Mouse (Mus musculus): ENCODE data around the gene Dolk. TPM values are rescaled to one million over a fixed set of nuclear protein-coding genes. Genes with fewer than 3 reads are reported as not detected.

The Dolk gene
- polyA plus RNA-seq, 1 experiment from 2014 or later = 23.9 TPM

- H3K27ac ChIP-seq (replicated peaks) = no peak overlapping the region
- no peaks in the 10 kb centered on the region for H3K27me3 ChIP-seq (replicated peaks; ENCODE audit: low read depth, poor library complexity, severe bottlenecking)
- WGBS = 83% methylated on average over 3 of the region's 3 CpGs
- H3K9me3 ChIP-seq = no peaks in the 10 kb centered on the region
- H3K4me1 ChIP-seq = no peaks in the 10 kb centered on the region
- peaks cover 89% of the 10 kb centered on the region for H3K36me3 ChIP-seq (replicated peaks)
- no peak overlapping the region for H3K4me3 ChIP-seq
- no peak for DNase-seq (ENCODE audit: low spot score)
Measured at GRCm38 (mm10) chr2:30299525-30299924, 13.4 kb upstream of the Dolk start.

DNA sequence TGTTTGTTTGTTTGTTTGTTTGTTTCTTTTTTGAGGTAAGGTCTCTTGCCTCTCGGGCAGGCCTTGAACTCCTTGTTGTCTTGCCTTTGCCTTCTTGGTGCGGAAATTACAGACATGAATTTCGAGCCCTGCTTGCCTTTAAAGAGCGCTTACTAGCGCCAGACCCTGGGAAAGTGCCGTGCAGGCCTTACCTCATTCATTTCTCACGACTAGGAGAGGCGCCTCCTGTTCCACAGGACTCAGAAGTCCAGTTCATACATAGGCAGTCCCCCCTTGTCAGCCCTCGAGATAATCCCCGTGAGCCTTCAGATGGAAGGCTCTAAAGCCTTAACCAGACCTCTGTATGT lies 866 bp upstream of the Dolk start:
- Histone ChIP-seq H3K36me3 (replicated peaks) (peaks cover 48% of the 10 kb centered on the region), H3K4me3 (peak overlapping the region; percentile 86), H3K27me3 (replicated peaks; ENCODE audit: low read depth, poor library complexity, severe bottlenecking) (no peaks in the 10 kb centered on the region), H3K9me3 (no peaks in the 10 kb centered on the region), H3K4me1 (peaks cover 23% of the 10 kb centered on the region), H3K27ac (replicated peaks) (peak overlapping the region; percentile 89)
- WGBS = under 1% methylated on average over 10 of the region's 10 CpGs
- DNase-seq (ENCODE audit: low spot score) = peak; percentile 49

DNA sequence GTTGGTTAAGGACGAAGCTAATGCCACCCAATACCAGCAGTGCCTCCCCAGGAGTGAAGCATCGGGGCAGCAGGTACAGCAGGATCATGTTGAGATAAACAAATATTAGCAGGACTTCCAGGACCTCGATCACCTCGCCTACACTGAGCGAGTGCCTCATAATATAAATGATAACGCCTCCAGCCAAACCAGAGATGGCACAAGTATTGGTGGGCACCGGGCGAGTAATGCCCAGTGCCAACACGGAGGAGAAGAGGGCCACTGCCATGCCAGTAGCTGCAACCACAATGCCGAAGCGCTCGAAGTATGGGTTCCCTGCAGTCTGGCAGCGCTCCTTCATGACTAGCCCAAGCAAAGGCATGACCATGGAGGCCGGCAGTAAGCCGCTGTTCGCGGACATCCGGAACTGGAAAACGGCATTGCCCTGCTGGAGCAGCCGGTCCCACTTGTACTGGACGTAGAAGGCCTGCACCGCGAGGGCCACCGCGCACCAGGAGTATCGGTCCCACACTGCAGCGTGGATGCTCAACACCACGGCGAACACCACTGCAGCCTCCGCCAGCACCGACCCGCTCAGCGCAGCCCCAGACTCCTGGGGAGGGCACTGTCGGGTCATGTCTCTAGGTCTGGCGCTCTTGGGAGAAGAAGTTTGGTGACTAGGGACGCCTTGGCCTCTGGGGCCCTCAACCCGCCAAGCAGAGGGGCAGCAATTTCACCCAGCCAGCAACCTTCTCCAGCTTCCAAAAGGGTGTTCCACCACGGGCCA lies 535 bp downstream of the Dolk start:
- WGBS = 15% methylated on average over 38 of the region's 38 CpGs
- peak overlapping the region; percentile 89 for H3K27ac ChIP-seq (replicated peaks)
- H3K4me3 ChIP-seq = peak overlapping the region; percentile 86
- no peak for DNase-seq (ENCODE audit: low spot score)
- no peaks in the 10 kb centered on the region for H3K27me3 ChIP-seq (replicated peaks; ENCODE audit: low read depth, poor library complexity, severe bottlenecking)
- H3K36me3 ChIP-seq (replicated peaks) = peaks cover 40% of the 10 kb centered on the region
- H3K9me3 ChIP-seq = no peaks in the 10 kb centered on the region
- H3K4me1 ChIP-seq = peaks cover 23% of the 10 kb centered on the region

DNA sequence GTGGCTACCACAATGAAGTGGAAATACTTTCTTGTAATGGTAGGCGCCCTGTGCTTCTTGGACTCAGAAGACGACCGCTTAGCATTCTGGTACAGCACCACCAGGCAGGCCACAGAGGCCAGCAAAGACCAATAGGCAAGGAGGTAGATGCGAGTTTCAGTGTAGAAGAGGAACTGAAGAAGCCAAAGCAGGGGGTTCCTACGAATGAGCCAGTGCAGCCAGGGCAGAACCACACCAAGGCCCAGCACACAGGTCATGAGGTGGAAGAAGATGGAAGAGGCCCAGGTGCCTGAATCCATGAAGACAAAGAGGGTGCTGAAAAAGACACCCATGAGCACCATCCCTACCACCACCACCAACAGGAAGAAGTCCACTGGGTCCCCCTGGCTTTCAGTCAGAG lies 1.1 kb downstream of the Dolk start:
- no peaks in the 10 kb centered on the region for H3K27me3 ChIP-seq (replicated peaks; ENCODE audit: low read depth, poor library complexity, severe bottlenecking)
- 91% methylated on average over 5 of the region's 5 CpGs for WGBS
- no peak for DNase-seq (ENCODE audit: low spot score)
- no peak overlapping the region for H3K27ac ChIP-seq (replicated peaks)
- peaks cover 23% of the 10 kb centered on the region for H3K4me1 ChIP-seq
- no peaks in the 10 kb centered on the region for H3K9me3 ChIP-seq
- H3K4me3 ChIP-seq = peak overlapping the region; percentile 86
- H3K36me3 ChIP-seq (replicated peaks) = peaks cover 35% of the 10 kb centered on the region

DNA sequence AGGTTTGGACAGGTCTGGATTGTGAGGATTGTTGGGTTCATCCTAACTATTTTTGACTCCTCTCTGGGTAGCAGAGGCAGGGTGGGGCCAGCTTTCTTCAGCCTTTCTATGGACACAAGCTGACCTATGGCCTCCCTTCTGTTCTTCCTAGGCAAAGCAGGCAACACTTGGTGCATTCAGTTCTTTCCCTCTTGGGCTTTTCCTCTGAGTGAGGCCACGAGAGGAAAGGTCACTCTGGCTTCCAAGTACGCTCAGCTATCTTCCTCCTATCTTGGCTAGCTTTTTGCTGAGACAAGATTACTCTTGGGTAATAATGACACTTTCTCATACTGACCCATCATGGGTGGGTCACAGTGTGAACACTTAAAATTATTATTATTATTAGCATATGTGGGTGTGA lies 2.9 kb downstream of the Dolk start:
- no peaks in the 10 kb centered on the region for H3K9me3 ChIP-seq
- no peak overlapping the region for H3K4me3 ChIP-seq
- H3K27me3 ChIP-seq (replicated peaks; ENCODE audit: low read depth, poor library complexity, severe bottlenecking) = no peaks in the 10 kb centered on the region
- H3K27ac ChIP-seq (replicated peaks) = no peak overlapping the region
- WGBS = 87% methylated on average over 2 of the region's 2 CpGs
- peaks cover 23% of the 10 kb centered on the region for H3K4me1 ChIP-seq
- DNase-seq (ENCODE audit: low spot score) = no peak
- peaks cover 19% of the 10 kb centered on the region for H3K36me3 ChIP-seq (replicated peaks)

DNA sequence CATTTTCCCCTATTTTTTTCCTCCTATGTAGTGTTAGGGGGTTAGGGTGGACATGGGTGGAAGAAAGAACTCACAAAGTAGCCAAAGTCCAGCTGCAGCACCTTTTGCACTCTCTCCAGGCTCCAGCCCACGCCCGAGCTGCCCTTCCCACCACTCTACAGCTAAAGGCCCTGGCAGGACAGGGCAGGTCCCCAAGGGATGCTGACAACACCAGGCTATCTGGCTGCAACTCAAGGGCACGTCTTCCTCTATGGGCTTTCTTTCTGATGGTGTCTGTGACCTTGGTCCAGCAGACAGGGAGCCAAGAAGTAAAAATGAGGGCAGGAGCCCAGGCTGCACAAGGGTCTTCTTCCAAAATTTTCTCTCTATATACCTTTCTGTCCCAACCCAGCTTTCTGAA lies 4.5 kb downstream of the Dolk start:
- Histone ChIP-seq H3K27ac (replicated peaks) (no peak overlapping the region), H3K4me3 (no peak overlapping the region), H3K36me3 (replicated peaks) (peaks cover 22% of the 10 kb centered on the region; the same call in 1 of the 2 replicates), H3K4me1 (peaks cover 11% of the 10 kb centered on the region), H3K27me3 (replicated peaks; ENCODE audit: low read depth, poor library complexity, severe bottlenecking) (no peaks in the 10 kb centered on the region), H3K9me3 (no peaks in the 10 kb centered on the region)
- DNase-seq (ENCODE audit: low spot score) = no peak
- 84% methylated on average over 3 of the region's 3 CpGs for WGBS

DNA sequence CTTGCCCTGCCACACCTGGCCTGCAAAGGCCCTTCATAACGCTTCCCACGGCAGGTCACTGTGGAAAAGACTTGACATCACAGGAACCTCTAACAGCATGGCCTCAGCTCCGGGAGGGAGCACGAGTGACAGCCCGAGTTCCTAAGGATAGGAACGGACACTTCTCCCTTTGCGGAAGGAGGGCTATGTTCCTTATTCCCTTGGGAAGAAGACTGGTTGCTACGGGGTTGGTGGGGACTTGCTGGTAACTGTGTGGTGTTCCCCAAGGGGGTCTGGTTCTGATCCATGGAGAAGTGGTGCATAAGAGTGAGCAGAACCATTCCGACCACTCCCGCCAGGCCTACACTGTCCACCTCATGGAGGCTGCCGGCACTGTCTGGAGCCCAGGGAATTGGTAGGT lies 5.4 kb downstream of the Dolk start, which contains the start of gene Gm28038:
Gm28038 (plus strand) TSS at position 301 of the 400 bp plus-strand sequence.
- 90% methylated on average over 11 of the region's 11 CpGs for WGBS
- peaks cover 22% of the 10 kb centered on the region; the same call in 1 of the 2 replicates for H3K36me3 ChIP-seq (replicated peaks)
- no peak for DNase-seq (ENCODE audit: low spot score)
- H3K27me3 ChIP-seq (replicated peaks; ENCODE audit: low read depth, poor library complexity, severe bottlenecking) = no peaks in the 10 kb centered on the region
- H3K4me1 ChIP-seq = peaks cover 10% of the 10 kb centered on the region
- H3K9me3 ChIP-seq = no peaks in the 10 kb centered on the region
- no peak within 1 kb of the TSS for H3K27ac ChIP-seq (replicated peaks)
- no peak within 1 kb of the TSS for H3K4me3 ChIP-seq

DNA sequence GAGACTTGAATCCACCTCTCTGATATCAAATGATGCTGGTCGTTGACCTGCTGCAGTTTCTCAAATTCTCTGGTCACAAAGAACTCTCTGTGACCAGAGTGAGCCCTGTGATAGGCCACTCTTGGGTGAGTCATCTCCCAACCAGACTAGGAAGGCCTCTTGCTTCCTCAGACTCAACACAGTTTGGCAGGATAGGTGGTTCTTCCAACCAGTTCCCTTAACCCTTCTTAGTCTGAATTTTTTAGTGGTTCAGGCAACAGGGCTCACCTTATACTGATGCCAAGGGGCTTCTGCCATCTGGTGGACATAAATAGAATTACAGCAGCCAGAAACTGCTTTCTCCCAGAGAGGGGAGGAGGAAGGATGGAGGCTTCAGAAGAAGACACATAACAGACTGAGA lies 16.0 kb downstream of the Dolk start:
- DNase-seq (ENCODE audit: low spot score) = peak; percentile 50
- Histone ChIP-seq H3K27ac (replicated peaks) (no peak overlapping the region), H3K4me1 (peaks cover 24% of the 10 kb centered on the region), H3K4me3 (no peak overlapping the region), H3K27me3 (replicated peaks; ENCODE audit: low read depth, poor library complexity, severe bottlenecking) (no peaks in the 10 kb centered on the region), H3K36me3 (replicated peaks) (peaks cover 14% of the 10 kb centered on the region), H3K9me3 (no peaks in the 10 kb centered on the region)
- WGBS = 42% methylated on average over 1 of the region's 1 CpGs

- Histone ChIP-seq H3K27ac (replicated peaks) (peak overlapping the region; percentile 41; the same call in 1 of the 2 replicates), H3K9me3 (no peaks in the 10 kb centered on the region), H3K4me1 (peaks cover 31% of the 10 kb centered on the region), H3K4me3 (no peak overlapping the region), H3K27me3 (replicated peaks; ENCODE audit: low read depth, poor library complexity, severe bottlenecking) (no peaks in the 10 kb centered on the region), H3K36me3 (replicated peaks) (peaks cover 21% of the 10 kb centered on the region)
- WGBS = 90% methylated on average over 17 of the region's 17 CpGs
- no peak for DNase-seq (ENCODE audit: low spot score)
Measured at GRCm38 (mm10) chr2:30269241-30269990, 16.7 kb downstream of the Dolk start.

DNA sequence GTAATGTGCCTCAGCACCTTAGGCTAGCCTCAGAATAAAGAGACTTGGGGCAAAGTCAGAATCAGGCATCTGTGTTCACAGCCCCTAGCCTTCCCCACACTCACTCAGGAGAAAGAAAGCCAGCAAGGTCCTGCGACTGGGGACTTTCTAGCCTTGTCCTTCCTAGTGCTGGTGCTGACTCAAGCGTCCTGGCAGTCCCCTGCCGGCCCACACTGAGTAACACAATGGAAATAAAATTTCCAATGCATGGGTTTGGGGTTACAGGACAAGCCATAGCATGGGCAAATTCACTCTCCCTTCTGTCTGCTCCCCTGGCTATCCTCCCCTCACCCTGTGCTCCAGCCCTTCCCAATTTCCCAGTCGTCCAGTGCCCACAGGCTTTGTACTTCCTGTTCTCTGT lies 17.8 kb downstream of the Dolk start:
- no peaks in the 10 kb centered on the region for H3K27me3 ChIP-seq (replicated peaks; ENCODE audit: low read depth, poor library complexity, severe bottlenecking)
- 56% methylated on average over 4 of the region's 4 CpGs for WGBS
- H3K4me1 ChIP-seq = peaks cover 32% of the 10 kb centered on the region
- no peak for DNase-seq (ENCODE audit: low spot score)
- H3K36me3 ChIP-seq (replicated peaks) = peaks cover 32% of the 10 kb centered on the region
- no peak overlapping the region for H3K27ac ChIP-seq (replicated peaks)
- no peaks in the 10 kb centered on the region for H3K9me3 ChIP-seq
- no peak overlapping the region for H3K4me3 ChIP-seq

DNA sequence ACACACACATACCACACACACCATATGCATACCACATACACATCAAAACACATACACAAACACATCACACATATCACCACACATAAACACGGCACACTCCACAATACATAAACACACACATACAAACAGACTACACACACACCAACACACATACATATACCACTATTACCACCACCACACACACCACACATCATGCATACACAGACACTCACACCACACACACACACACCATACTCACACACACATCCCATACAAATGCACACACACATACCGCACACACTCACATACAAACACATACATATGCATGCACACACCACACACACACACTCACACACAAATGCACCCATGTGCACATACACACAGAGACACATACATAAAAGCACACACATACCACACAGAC lies 18.7 kb downstream of the Dolk start:
- Histone ChIP-seq H3K27ac (replicated peaks) (no peak overlapping the region), H3K4me1 (peaks cover 35% of the 10 kb centered on the region), H3K27me3 (replicated peaks; ENCODE audit: low read depth, poor library complexity, severe bottlenecking) (no peaks in the 10 kb centered on the region), H3K36me3 (replicated peaks) (peaks cover 35% of the 10 kb centered on the region), H3K4me3 (no peak overlapping the region), H3K9me3 (no peaks in the 10 kb centered on the region)
- WGBS = 95% methylated on average over 2 of the region's 2 CpGs
- DNase-seq (ENCODE audit: low spot score) = no peak

DNA sequence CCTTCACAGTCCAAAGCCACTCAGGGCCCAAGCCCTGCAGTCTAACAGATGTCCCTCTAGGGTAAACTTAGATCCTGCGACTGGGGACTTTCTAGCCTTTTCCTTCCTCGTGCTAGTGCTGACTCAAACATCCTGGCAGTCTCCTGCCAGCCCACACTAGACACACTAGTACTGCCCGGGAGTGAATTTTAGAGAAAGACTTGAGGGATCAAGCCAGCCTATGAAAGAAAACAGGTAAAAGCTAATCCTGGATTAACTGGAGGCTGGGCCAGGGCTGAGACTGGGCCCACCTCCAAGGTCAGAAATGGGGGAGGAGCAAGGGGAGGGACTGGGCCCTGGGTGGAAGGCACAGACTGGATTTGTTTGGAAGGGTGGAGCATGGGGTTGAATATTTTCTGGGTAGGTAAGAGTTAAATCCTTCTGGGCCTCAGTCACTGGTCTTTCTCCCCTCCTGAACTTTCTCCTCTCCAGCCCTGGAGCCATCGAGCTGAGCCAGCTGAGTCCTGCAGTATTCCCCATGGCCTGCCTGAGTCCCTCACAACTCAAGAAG lies 19.7 kb downstream of the Dolk start:
- peak overlapping the region; percentile 36 for H3K4me3 ChIP-seq
- 15% methylated on average over 4 of the region's 4 CpGs for WGBS
- DNase-seq (ENCODE audit: low spot score) = peak; percentile 62

More for the DNA sequence above, 19.7 kb downstream of the Dolk start:
- H3K27me3 ChIP-seq (replicated peaks; ENCODE audit: low read depth, poor library complexity, severe bottlenecking) = no peaks in the 10 kb centered on the region
- H3K4me1 ChIP-seq = peaks cover 35% of the 10 kb centered on the region
- no peaks in the 10 kb centered on the region for H3K9me3 ChIP-seq
- peak overlapping the region; percentile 86 for H3K27ac ChIP-seq (replicated peaks)
- peaks cover 45% of the 10 kb centered on the region for H3K36me3 ChIP-seq (replicated peaks)
